Mouse (Mus musculus) myocyte (in vitro differentiated cells): ENCODE results near the gene Myo10. TPM values are rescaled to one million over a fixed set of nuclear protein-coding genes. Genes with fewer than 3 reads are reported as not detected.

Experiments used
- H3K27me3 ChIP-seq: one replicate; pipeline ENCODE4 v1.6.1; 2011; ENCODE audit not compliant: control insufficient read depth, insufficient read depth, insufficient read length
- H3K36me3 ChIP-seq: one replicate; pipeline ENCODE4 v1.6.1; 2011; ENCODE audit not compliant: control insufficient read depth, insufficient read depth
- H3K4me2 ChIP-seq: one replicate; pipeline ENCODE4 v1.6.1; 2011; ENCODE audit warnings: low read depth, control low read depth
- H3K4me3 ChIP-seq: one replicate; pipeline ENCODE4 v1.5.1; 2011; ENCODE audit warnings: mild to moderate bottlenecking, control low read depth, moderate library complexity
- H3K79me2 ChIP-seq: one replicate; pipeline ENCODE4 v1.6.1; 2011; ENCODE audit not compliant: control insufficient read depth, insufficient read depth
- H3ac ChIP-seq: one replicate; pipeline ENCODE4 v1.6.1; 2011; ENCODE audit not compliant: control insufficient read depth, insufficient read length
- CEBPB ChIP-seq: IDR thresholded peaks from 2 replicates; pipeline ENCODE4 v1.6.1; 2011; ENCODE audit warnings: mild to moderate bottlenecking, moderate library complexity; ENCODE audit not compliant: poor library complexity, insufficient read depth, severe bottlenecking
- E2F4 ChIP-seq: IDR thresholded peaks from one replicate; pipeline ENCODE4 v1.6.1; 2011; ENCODE audit warnings: mild to moderate bottlenecking, control low read depth, moderate library complexity; ENCODE audit not compliant: insufficient read depth
- MAX ChIP-seq: IDR thresholded peaks from one replicate; pipeline ENCODE4 v1.6.1; 2011; ENCODE audit warnings: low read depth, mild to moderate bottlenecking, control low read depth
- MYOD1 ChIP-seq, 3 experiments: IDR thresholded peaks; one replicate each; pipeline ENCODE4 v1.6.1; 2011; ENCODE audit warnings: control low read depth in 2 of 3, low read depth in 2 of 3, mild to moderate bottlenecking in 2 of 3, moderate library complexity in 1 of 3; ENCODE audit not compliant: insufficient read length in 2 of 3, control insufficient read depth in 1 of 3
- MYOG ChIP-seq, 3 experiments: IDR thresholded peaks; one replicate each; pipeline ENCODE4 v1.6.1; 2011; ENCODE audit warnings: control low read depth in 2 of 3, low read depth in 2 of 3, mild to moderate bottlenecking in 2 of 3; ENCODE audit not compliant: insufficient read length in 2 of 3, control insufficient read depth in 1 of 3, insufficient read depth in 1 of 3
- POLR2A ChIP-seq: IDR thresholded peaks from one replicate; pipeline ENCODE4 v1.6.1; 2011; ENCODE audit warnings: low read depth, mild to moderate bottlenecking, control low read depth, moderate library complexity; ENCODE audit not compliant: insufficient read length
- POLR2AphosphoS2 ChIP-seq: IDR thresholded peaks from one replicate; pipeline ENCODE4 v1.6.1; 2011; ENCODE audit warnings: low read depth, control low read depth; ENCODE audit not compliant: insufficient read length
- REST ChIP-seq: IDR thresholded peaks from one replicate; pipeline ENCODE4 v1.6.1; 2011; ENCODE audit warnings: mild to moderate bottlenecking, control low read depth, moderate library complexity; ENCODE audit not compliant: insufficient read depth, insufficient read length
- SRF ChIP-seq: IDR thresholded peaks from one replicate; pipeline ENCODE4 v1.6.1; 2011; ENCODE audit warnings: low read depth; ENCODE audit not compliant: control insufficient read depth, insufficient read length
- TCF12 ChIP-seq: IDR thresholded peaks from one replicate; pipeline ENCODE4 v1.6.1; 2011; ENCODE audit warnings: mild to moderate bottlenecking, control low read depth; ENCODE audit not compliant: poor library complexity, insufficient read depth, severe bottlenecking
- TCF3 ChIP-seq: IDR thresholded peaks from one replicate; pipeline ENCODE4 v1.6.1; 2011; ENCODE audit warnings: low read depth, control low read depth; ENCODE audit not compliant: insufficient read length
- USF1 ChIP-seq: IDR thresholded peaks from one replicate; pipeline ENCODE4 v1.6.1; 2011; ENCODE audit warnings: low read depth, mild to moderate bottlenecking, control low read depth, moderate library complexity
- polyA plus RNA-seq: library from polyadenylated mRNA; unstranded; fragments of >200 nt; fragmentation: generic; extraction: Trizol; gene quantifications from one replicate; pipeline ENCODE4 v1.2.1, GENCODE M21; 2012; ENCODE audit warnings: missing spikeins

Myo10 gene
- polyA plus RNA-seq, 1 experiment, result 71.4 TPM

GRCm38 (mm10) chr15:25605376-25605775 is 16.9 kb upstream of the Myo10 start:
- no peaks in the 10 kb centered on the region for H3K79me2 ChIP-seq
- H3K4me3 ChIP-seq, result no peak overlapping the region
- no peak overlapping the region for H3ac ChIP-seq
- no peak for TF ChIP-seq E2F4
- no peak for TF ChIP-seq TCF12
- TF ChIP-seq POLR2AphosphoS2, result no peak
- no peak for TF ChIP-seq SRF
- no peak for TF ChIP-seq MAX
- TF ChIP-seq MYOG (IDR thresholded peaks at IDR 0.05; ENCODE audit: control insufficient read depth in 1 of 3, insufficient read depth in 1 of 3, insufficient read length in 2 of 3, low read depth in 2 of 3), result no peak
- TF ChIP-seq POLR2A, result no peak
- TF ChIP-seq USF1, result no peak
- TF ChIP-seq CEBPB, result no peak
- H3K4me2 ChIP-seq, result no peak overlapping the region
- no peaks in the 10 kb centered on the region for H3K27me3 ChIP-seq
- no peaks in the 10 kb centered on the region for H3K36me3 ChIP-seq

- TF ChIP-seq TCF3 (no peak), MYOG (IDR thresholded peaks at IDR 0.05; ENCODE audit: control insufficient read depth in 1 of 3, insufficient read depth in 1 of 3, insufficient read length in 2 of 3, low read depth in 2 of 3) (no peak), CEBPB (no peak), POLR2A (no peak), TCF12 (no peak), E2F4 (no peak), POLR2AphosphoS2 (no peak), MAX (no peak), USF1 (no peak)
- no peak overlapping the region for H3K4me3 ChIP-seq
- H3K36me3 ChIP-seq, result no peaks in the 10 kb centered on the region
- H3K79me2 ChIP-seq, result no peaks in the 10 kb centered on the region
- H3K27me3 ChIP-seq, result no peaks in the 10 kb centered on the region
- H3ac ChIP-seq, result no peak overlapping the region
- no peak overlapping the region for H3K4me2 ChIP-seq
Observed at GRCm38 (mm10) chr15:25608742-25609141, 13.6 kb upstream of the Myo10 start.

GRCm38 (mm10) chr15:25609253-25609652 is 13.1 kb upstream of the Myo10 start:
- H3K36me3 ChIP-seq, result no peaks in the 10 kb centered on the region
- H3K4me3 ChIP-seq, result no peak overlapping the region
- no peak for TF ChIP-seq E2F4
- TF ChIP-seq MYOG (IDR thresholded peaks at IDR 0.05; ENCODE audit: control insufficient read depth in 1 of 3, insufficient read depth in 1 of 3, insufficient read length in 2 of 3, low read depth in 2 of 3), result no peak
- no peak for TF ChIP-seq MYOD1 (IDR thresholded peaks at IDR 0.05; ENCODE audit: control insufficient read depth in 1 of 3, insufficient read length in 2 of 3, low read depth in 2 of 3)
- no peak for TF ChIP-seq POLR2A
- TF ChIP-seq TCF3, result no peak
- no peak overlapping the region for H3ac ChIP-seq
- no peak overlapping the region for H3K4me2 ChIP-seq
- no peaks in the 10 kb centered on the region for H3K79me2 ChIP-seq
- H3K27me3 ChIP-seq, result no peaks in the 10 kb centered on the region

- Histone ChIP-seq H3K36me3 (no peaks in the 10 kb centered on the region), H3ac (no peak overlapping the region), H3K27me3 (no peaks in the 10 kb centered on the region), H3K4me3 (no peak overlapping the region), H3K4me2 (no peak overlapping the region), H3K79me2 (no peaks in the 10 kb centered on the region)
- TF ChIP-seq MYOD1 (IDR thresholded peaks at IDR 0.05; ENCODE audit: control insufficient read depth in 1 of 3, insufficient read length in 2 of 3, low read depth in 2 of 3) (no peak), MYOG (IDR thresholded peaks at IDR 0.05; ENCODE audit: control insufficient read depth in 1 of 3, insufficient read depth in 1 of 3, insufficient read length in 2 of 3, low read depth in 2 of 3) (no peak), CEBPB (no peak)
Observed at GRCm38 (mm10) chr15:25611178-25611577, 11.1 kb upstream of the Myo10 start.

- no peak for TF ChIP-seq MYOG (IDR thresholded peaks at IDR 0.05; ENCODE audit: control insufficient read depth in 1 of 3, insufficient read depth in 1 of 3, insufficient read length in 2 of 3, low read depth in 2 of 3)
- no peak for TF ChIP-seq CEBPB
- TF ChIP-seq POLR2AphosphoS2, result no peak
- no peak for TF ChIP-seq MAX
- no peak for TF ChIP-seq MYOD1 (IDR thresholded peaks at IDR 0.05; ENCODE audit: control insufficient read depth in 1 of 3, insufficient read length in 2 of 3, low read depth in 2 of 3)
- TF ChIP-seq POLR2A, result no peak
- no peak for TF ChIP-seq E2F4
- no peak for TF ChIP-seq REST
- TF ChIP-seq SRF, result no peak
- no peak for TF ChIP-seq USF1
- TF ChIP-seq TCF12, result no peak
- no peak for TF ChIP-seq TCF3
- no peaks in the 10 kb centered on the region for H3K36me3 ChIP-seq
- H3K4me3 ChIP-seq, result no peak overlapping the region
- peaks cover 26% of the 10 kb centered on the region for H3K79me2 ChIP-seq
- H3ac ChIP-seq, result no peak overlapping the region
- no peak overlapping the region for H3K4me2 ChIP-seq
- no peaks in the 10 kb centered on the region for H3K27me3 ChIP-seq
Observed at GRCm38 (mm10) chr15:25620560-25620959, 1.8 kb upstream of the Myo10 start.
